Mouse (Mus musculus) liver, embryonic 12.5 days (tissue): Measurements from ENCODE around the gene Setd3. TPM values are rescaled to one million over a fixed set of nuclear protein-coding genes. Genes with fewer than 3 reads are reported as not detected.

ENCODE experiments used
- ATAC-seq: fragments of 200-750 bp; cut with Nextera tagmentation; 2 replicates; pipeline ENCODE4 v1.8.0; 2017; ENCODE audit warnings: moderate number of reproducible peaks, mild to moderate bottlenecking, moderate library complexity
- H3K27ac ChIP-seq: fragments of 300-500 bp; sonication (generic); 2 replicates; pipeline ENCODE4 v1.5.1; 2016; ENCODE audit warnings: mild to moderate bottlenecking
- H3K27me3 ChIP-seq: fragments of 300-500 bp; sonication (generic); replicated peaks from 2 replicates; pipeline ENCODE4 v1.6.1; 2016; ENCODE audit warnings: mild to moderate bottlenecking, moderate library complexity
- H3K36me3 ChIP-seq: fragments of 300-500 bp; sonication (generic); 2 replicates; pipeline ENCODE4 v1.6.1; 2016; ENCODE audit warnings: mild to moderate bottlenecking, moderate library complexity
- H3K4me1 ChIP-seq: fragments of 300-500 bp; sonication (generic); 2 replicates; pipeline ENCODE4 v1.6.1; 2016
- H3K4me2 ChIP-seq: fragments of 300-500 bp; sonication (generic); 2 replicates; pipeline ENCODE4 v1.6.1; 2016; ENCODE audit warnings: mild to moderate bottlenecking, moderate library complexity
- H3K4me3 ChIP-seq: fragments of 300-500 bp; sonication (generic); 2 replicates; pipeline ENCODE4 v1.5.1; 2016; ENCODE audit warnings: mild to moderate bottlenecking, moderate library complexity
- H3K9ac ChIP-seq: fragments of 300-500 bp; sonication (generic); 2 replicates; pipeline ENCODE4 v1.6.1; 2016; ENCODE audit warnings: mild to moderate bottlenecking, moderate library complexity
- H3K9me3 ChIP-seq: fragments of 300-500 bp; sonication (generic); replicated peaks from 2 replicates; pipeline ENCODE4 v1.6.1; 2016; ENCODE audit warnings: mild to moderate bottlenecking, moderate library complexity
- WGBS: fragments of 180-500 bp; shearing (Covaris S2); methylation state at CpG from one replicate; pipeline ENCODE4 v1.1.7; 2016; ENCODE audit not compliant: insufficient replicate concordance; 5-methylcytosine and 5-hydroxymethylcytosine counted together
- polyA plus RNA-seq: library from polyadenylated mRNA; unstranded; fragments of >200 nt; fragmentation: Nextera tagmentation; extraction: Ambion mirVana; gene quantifications from 2 replicates; pipeline ENCODE4 v1.2.1, GENCODE M21; 2016

The Setd3 gene
- polyA plus RNA-seq, 1 experiment from 2014 or later, result 71.3 TPM

DNA sequence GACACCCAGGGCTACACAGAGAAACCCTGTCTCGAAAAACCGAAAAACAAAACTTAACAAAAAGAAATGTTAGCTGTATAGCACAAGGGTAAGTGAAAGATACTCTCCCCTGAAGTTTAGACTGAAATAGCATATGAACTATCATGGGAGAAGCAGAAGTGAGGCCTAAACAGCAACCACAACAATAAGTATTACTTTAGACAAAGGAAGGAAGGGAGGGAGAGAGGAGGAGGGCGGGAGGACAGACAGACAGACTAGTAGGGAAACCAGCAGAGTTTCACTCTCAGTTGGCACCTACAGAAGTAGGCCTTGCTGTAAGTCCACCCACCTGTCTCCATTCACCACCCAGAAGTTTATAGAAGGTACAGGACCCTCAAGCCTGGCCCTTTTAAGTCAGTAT, 8.6 kb downstream of the Setd3 start:
- Histone ChIP-seq H3K9ac (no peak overlapping the region), H3K4me1 (peaks cover 72% of the 10 kb centered on the region), H3K4me3 (no peak overlapping the region), H3K27me3 (no peaks in the 10 kb centered on the region), H3K4me2 (0 out of 2 replicates have a peak overlapping the region, but pooled peaks have one; percentile 8), H3K27ac (no peak overlapping the region), H3K9me3 (no peaks in the 10 kb centered on the region), H3K36me3 (no peaks in the 10 kb centered on the region)
- no peak for ATAC-seq
- 70% methylated on average over 3 of the region's 3 CpGs for WGBS

GRCm38 (mm10) chr12:108168909-108169308, 10.2 kb downstream of the Setd3 start:
- peaks cover 66% of the 10 kb centered on the region for H3K4me1 ChIP-seq
- no peak overlapping the region for H3K27ac ChIP-seq
- WGBS, result 40% methylated on average over 3 of the region's 3 CpGs
- H3K36me3 ChIP-seq, result peaks cover 7% of the 10 kb centered on the region
- no peak overlapping the region for H3K4me3 ChIP-seq
- no peak for ATAC-seq
- no peak overlapping the region for H3K4me2 ChIP-seq
- H3K27me3 ChIP-seq, result no peaks in the 10 kb centered on the region
- no peak overlapping the region for H3K9ac ChIP-seq
- no peaks in the 10 kb centered on the region for H3K9me3 ChIP-seq

- no peak overlapping the region for H3K9ac ChIP-seq
- H3K27me3 ChIP-seq, result no peaks in the 10 kb centered on the region
- no peak overlapping the region for H3K4me2 ChIP-seq
- H3K27ac ChIP-seq, result no peak overlapping the region
- H3K9me3 ChIP-seq, result no peaks in the 10 kb centered on the region
- H3K4me3 ChIP-seq, result no peak overlapping the region
- peaks cover 17% of the 10 kb centered on the region for H3K4me1 ChIP-seq
- no peak for ATAC-seq
- H3K36me3 ChIP-seq, result peaks cover 59% of the 10 kb centered on the region
- WGBS, result 85% methylated on average over 3 of the region's 3 CpGs
Measured at GRCm38 (mm10) chr12:108163706-108164105, 15.4 kb downstream of the Setd3 start.

DNA sequence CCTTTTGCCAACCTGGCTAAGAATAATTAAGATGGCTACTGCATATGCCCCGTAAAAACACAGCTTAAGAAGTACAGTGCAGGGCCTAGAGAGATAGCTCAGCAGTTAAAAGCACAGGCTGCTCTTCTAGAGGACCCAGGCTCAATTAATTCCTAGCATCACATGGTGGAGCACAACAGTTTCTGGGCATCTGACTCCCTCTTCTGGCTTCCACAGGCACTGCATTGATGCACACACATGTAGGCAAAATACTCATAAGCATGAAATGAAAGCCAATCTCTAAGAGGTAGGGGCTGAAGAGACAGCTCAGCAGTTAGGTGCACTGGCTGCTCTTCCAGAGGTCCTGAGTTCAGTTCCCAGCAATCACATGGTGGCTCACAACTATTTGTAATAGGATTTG, 17.1 kb downstream of the Setd3 start:
- no peak for ATAC-seq
- Histone ChIP-seq H3K4me3 (no peak overlapping the region), H3K9ac (no peak overlapping the region), H3K4me1 (peaks cover 11% of the 10 kb centered on the region), H3K27ac (no peak overlapping the region), H3K36me3 (peaks cover 72% of the 10 kb centered on the region), H3K4me2 (no peak overlapping the region), H3K27me3 (no peaks in the 10 kb centered on the region), H3K9me3 (no peaks in the 10 kb centered on the region)
- 95% methylated on average over 1 of the region's 1 CpGs for WGBS

DNA sequence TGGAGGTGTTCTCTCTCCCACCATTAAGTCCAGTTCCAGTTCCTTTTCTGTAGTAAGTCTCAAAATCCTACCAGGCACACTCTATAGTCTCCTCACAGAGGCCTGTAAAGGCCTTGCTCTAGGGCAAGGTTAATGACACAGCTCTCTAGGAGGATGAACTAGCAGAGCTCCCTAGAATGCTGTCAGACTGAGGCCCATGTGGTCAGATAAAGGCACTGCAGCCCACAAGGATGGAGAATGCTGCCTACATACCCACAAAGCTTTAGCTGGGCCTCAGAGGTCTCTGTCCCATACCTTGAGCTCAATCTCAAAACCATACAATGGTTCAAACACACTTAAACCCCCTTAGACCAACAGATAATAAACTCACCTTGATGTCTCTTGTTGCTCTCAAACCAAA, 19.3 kb downstream of the Setd3 start:
- peaks cover 91% of the 10 kb centered on the region for H3K36me3 ChIP-seq
- H3K4me2 ChIP-seq, result no peak overlapping the region
- no peaks in the 10 kb centered on the region for H3K4me1 ChIP-seq
- no peaks in the 10 kb centered on the region for H3K9me3 ChIP-seq
- H3K4me3 ChIP-seq, result no peak overlapping the region
- no peak overlapping the region for H3K9ac ChIP-seq
- ATAC-seq, result no peak
- no peak overlapping the region for H3K27ac ChIP-seq
- no peaks in the 10 kb centered on the region for H3K27me3 ChIP-seq

DNA sequence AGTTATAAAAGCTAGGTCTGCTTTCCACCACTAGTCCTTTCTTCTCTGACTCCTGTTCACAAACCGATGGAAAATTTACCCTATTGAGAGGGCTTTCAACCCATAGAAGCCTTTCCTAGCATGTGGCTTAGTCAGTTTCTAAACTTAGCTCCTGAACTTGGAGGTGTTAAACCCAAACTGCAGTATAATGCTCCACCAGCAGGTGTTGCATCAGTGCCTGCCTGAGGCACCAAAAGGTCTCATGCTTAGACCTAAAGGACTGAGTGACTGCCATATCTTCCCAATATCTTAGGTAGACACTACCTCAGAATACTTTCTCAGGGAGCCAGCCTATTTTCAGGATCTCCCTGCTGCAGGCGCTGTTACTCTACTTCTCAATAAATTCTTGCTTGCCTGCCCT, 26.4 kb downstream of the Setd3 start:
- Histone ChIP-seq H3K27ac (no peak overlapping the region), H3K9ac (no peak overlapping the region), H3K36me3 (peaks cover 84% of the 10 kb centered on the region), H3K4me1 (peaks cover 6% of the 10 kb centered on the region; the same call in 1 of the 2 replicates), H3K4me2 (no peak overlapping the region), H3K27me3 (no peaks in the 10 kb centered on the region), H3K9me3 (no peaks in the 10 kb centered on the region), H3K4me3 (no peak overlapping the region)
- no peak for ATAC-seq
- WGBS, result 83% methylated on average over 2 of the region's 2 CpGs

DNA sequence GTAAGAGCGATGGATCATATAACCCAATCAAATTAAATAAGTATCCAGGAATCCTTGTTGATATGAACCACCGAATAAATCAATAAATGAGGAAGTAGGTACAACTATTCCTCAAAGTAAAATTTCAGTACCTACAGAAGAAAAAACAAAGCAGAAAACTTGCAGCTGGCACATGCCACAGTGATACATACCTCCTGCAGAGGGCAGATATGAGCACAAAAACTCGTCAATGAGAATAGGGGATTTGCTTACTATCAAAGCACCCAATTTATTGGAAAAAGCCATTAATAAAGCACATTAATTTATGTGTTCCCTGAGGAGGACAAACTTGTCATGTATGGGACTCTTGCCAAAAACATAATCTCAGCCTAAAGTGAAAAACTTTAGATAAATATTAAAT, 29.4 kb downstream of the Setd3 start:
- H3K36me3 ChIP-seq, result peaks cover 85% of the 10 kb centered on the region
- no peak for ATAC-seq
- 75% methylated on average over 3 of the region's 3 CpGs for WGBS
- H3K27me3 ChIP-seq, result no peaks in the 10 kb centered on the region
- H3K9me3 ChIP-seq, result no peaks in the 10 kb centered on the region
- H3K27ac ChIP-seq, result no peak overlapping the region
- H3K4me1 ChIP-seq, result peaks cover 6% of the 10 kb centered on the region; the same call in 1 of the 2 replicates
- no peak overlapping the region for H3K4me2 ChIP-seq
- H3K4me3 ChIP-seq, result no peak overlapping the region
- no peak overlapping the region for H3K9ac ChIP-seq

GRCm38 (mm10) chr12:108145198-108145597, 33.9 kb downstream of the Setd3 start:
- Histone ChIP-seq H3K4me2 (no peak overlapping the region), H3K36me3 (peaks cover 74% of the 10 kb centered on the region), H3K9ac (no peak overlapping the region), H3K9me3 (no peaks in the 10 kb centered on the region), H3K4me1 (peaks cover 5% of the 10 kb centered on the region; the same call in 1 of the 2 replicates), H3K4me3 (no peak overlapping the region), H3K27ac (no peak overlapping the region), H3K27me3 (no peaks in the 10 kb centered on the region)
- no peak for ATAC-seq
- 90% methylated on average over 3 of the region's 3 CpGs for WGBS

GRCm38 (mm10) chr12:108143624-108144498, 35.3 kb downstream of the Setd3 start:
- H3K9me3 ChIP-seq, result no peaks in the 10 kb centered on the region
- H3K4me2 ChIP-seq, result no peak overlapping the region
- H3K4me1 ChIP-seq, result peaks cover 8% of the 10 kb centered on the region; the same call in 1 of the 2 replicates
- WGBS, result 87% methylated on average over 5 of the region's 5 CpGs
- no peak for ATAC-seq
- H3K9ac ChIP-seq, result no peak overlapping the region
- H3K36me3 ChIP-seq, result peaks cover 72% of the 10 kb centered on the region
- no peak overlapping the region for H3K27ac ChIP-seq
- H3K4me3 ChIP-seq, result no peak overlapping the region
- H3K27me3 ChIP-seq, result no peaks in the 10 kb centered on the region

DNA sequence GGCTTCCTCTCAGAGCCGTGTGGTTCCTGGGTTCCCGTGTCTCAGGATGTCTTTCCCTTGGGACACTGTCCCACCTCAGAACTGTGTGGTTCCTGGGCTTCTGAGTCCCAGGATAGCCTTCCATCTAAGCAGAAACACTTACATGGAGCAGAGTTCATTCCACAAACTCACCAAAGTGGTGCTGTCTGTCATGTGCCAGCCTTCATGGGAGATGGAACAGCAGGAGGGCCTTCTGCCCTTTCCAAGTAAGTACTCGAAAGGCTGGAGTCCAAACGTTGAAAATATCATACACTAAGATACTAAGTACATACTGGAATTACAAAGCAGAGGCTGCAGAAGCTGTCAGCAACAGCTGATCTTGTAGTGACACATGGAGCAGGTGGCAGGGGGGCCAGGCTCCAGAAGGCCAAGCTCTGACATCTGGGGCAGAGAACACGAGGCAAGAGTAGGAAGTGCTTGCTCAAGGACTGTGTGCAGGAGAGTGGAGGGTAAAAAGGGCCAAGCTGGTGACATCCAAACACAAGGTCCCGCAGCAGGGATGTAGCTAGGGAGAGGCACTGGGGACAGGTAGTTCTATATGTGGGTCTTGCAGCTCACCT, 43.4 kb downstream of the Setd3 start:
- H3K36me3 ChIP-seq, result peaks cover 84% of the 10 kb centered on the region
- H3K27ac ChIP-seq, result no peak overlapping the region
- no peaks in the 10 kb centered on the region for H3K9me3 ChIP-seq
- 69% methylated on average over 6 of the region's 6 CpGs for WGBS
- no peak overlapping the region for H3K9ac ChIP-seq
- no peak overlapping the region for H3K4me3 ChIP-seq
- H3K4me2 ChIP-seq, result no peak overlapping the region
- no peak for ATAC-seq
- H3K4me1 ChIP-seq, result peaks cover 8% of the 10 kb centered on the region; the same call in 1 of the 2 replicates
- no peaks in the 10 kb centered on the region for H3K27me3 ChIP-seq

- 88% methylated on average over 2 of the region's 2 CpGs for WGBS
- no peak overlapping the region for H3K4me2 ChIP-seq
- no peaks in the 10 kb centered on the region for H3K9me3 ChIP-seq
- H3K36me3 ChIP-seq, result peaks cover 91% of the 10 kb centered on the region
- no peak overlapping the region for H3K27ac ChIP-seq
- H3K4me1 ChIP-seq, result no peaks in the 10 kb centered on the region
- no peak for ATAC-seq
- no peaks in the 10 kb centered on the region for H3K27me3 ChIP-seq
- no peak overlapping the region for H3K9ac ChIP-seq
- H3K4me3 ChIP-seq, result no peak overlapping the region
Measured at GRCm38 (mm10) chr12:108133181-108133580, 45.9 kb downstream of the Setd3 start.

GRCm38 (mm10) chr12:108132450-108133070, 46.6 kb downstream of the Setd3 start:
- Histone ChIP-seq H3K9ac (no peak overlapping the region), H3K27me3 (no peaks in the 10 kb centered on the region), H3K36me3 (peaks cover 93% of the 10 kb centered on the region), H3K4me3 (no peak overlapping the region), H3K9me3 (no peaks in the 10 kb centered on the region), H3K4me1 (no peaks in the 10 kb centered on the region), H3K4me2 (no peak overlapping the region), H3K27ac (no peak overlapping the region)
- no peak for ATAC-seq
- WGBS, result 89% methylated on average over 8 of the region's 8 CpGs
